Mouse (Mus musculus) C2C12 (cell line): ENCODE measurements around the gene Kansl1l.

Experiments used
- CEBPB ChIP-seq: IDR thresholded peaks from one replicate; pipeline ENCODE4 v1.6.1; 2011; ENCODE audit warnings: low read depth, mild to moderate bottlenecking, control low read depth, moderate library complexity
- CTCF ChIP-seq: IDR thresholded peaks from one replicate; pipeline ENCODE4 v1.5.1; 2011; ENCODE audit not compliant: control insufficient read depth, insufficient read depth, insufficient read length
- FOSL1 ChIP-seq: IDR thresholded peaks from one replicate; pipeline ENCODE4 v1.8.0; 2011; ENCODE audit warnings: mild to moderate bottlenecking, low read length; ENCODE audit not compliant: poor library complexity, insufficient read depth, severe bottlenecking
- MAX ChIP-seq: IDR thresholded peaks from one replicate; pipeline ENCODE4 v1.6.1; 2011; ENCODE audit warnings: mild to moderate bottlenecking, control low read depth

DNA sequence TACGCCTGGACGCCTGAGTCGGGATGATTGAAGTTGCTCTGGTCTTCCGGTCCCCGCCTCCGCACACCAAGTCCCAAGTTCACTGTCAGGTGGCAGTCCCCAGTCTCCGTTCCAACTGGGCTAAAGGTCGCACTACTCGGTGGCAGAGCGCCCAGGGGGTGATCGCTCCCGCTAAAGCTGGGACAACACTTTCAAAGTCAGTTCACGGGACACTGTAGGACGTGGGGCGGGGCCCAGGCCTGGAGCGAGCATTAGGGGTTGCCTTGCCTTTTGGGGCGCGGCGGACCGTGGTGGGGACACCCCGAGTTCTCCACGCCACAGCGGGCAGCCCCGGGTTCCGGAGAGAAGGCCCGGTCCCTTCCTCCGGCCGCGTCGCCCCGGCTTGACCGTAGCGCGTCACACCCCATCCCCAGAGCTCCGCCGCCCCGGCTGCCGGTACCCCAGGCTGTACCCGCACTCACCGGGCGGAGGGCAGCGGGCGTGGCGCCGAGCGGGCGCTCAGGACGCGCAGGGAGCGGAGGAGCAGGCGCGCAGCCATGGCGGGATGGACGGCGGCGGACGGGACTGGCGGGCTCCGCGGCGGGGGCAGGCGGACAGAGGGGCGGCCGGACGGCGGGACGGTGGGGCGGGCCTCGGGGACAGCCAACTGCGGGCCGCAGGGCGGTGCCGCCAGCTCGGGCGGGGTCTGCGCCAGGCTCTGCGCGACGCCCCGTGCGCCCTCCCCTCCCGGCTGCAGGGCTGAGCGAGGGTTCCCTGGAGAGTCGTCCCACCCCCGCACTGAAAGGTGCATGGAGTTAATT is 45.5 kb upstream of the Kansl1l start, which contains the start of gene Acadl:
- TF ChIP-seq CEBPB = no peak
- TF ChIP-seq CTCF = no peak
- TF ChIP-seq MAX = no peak
- TF ChIP-seq FOSL1 = no peak
